Mouse (Mus musculus): ENCODE measurements around the gene Lrp10. TPM values are rescaled to one million over a fixed set of nuclear protein-coding genes. Genes with fewer than 3 reads are reported as not detected.

Gene Lrp10
- polyA plus RNA-seq, 1 experiment = 168 TPM

- TF ChIP-seq CTCF (conservative IDR thresholded peaks at IDR 0.05; ENCODE audit: insufficient read depth, insufficient read length, low read depth, low read length) (no peak), POLR2A (IDR thresholded peaks at IDR 0.05; ENCODE audit: low read depth, low read length) (no peak)
- Histone ChIP-seq H3K4me1 (ENCODE audit: control insufficient read depth, insufficient read depth, low read length) (no peaks in the 10 kb centered on the region), H3K36me3 (ENCODE audit: control insufficient read depth, insufficient read depth, low read length) (no peaks in the 10 kb centered on the region), H3K27me3 (replicated peaks; ENCODE audit: control insufficient read depth, insufficient read depth, low read length) (no peaks in the 10 kb centered on the region), H3K27ac (ENCODE audit: insufficient read depth, low read depth, low read length) (no peak overlapping the region), H3K4me3 (ENCODE audit: insufficient read depth, low read depth, low read length) (no peak overlapping the region)
- 92% methylated on average over 7 of the region's 7 CpGs for WGBS
- DNase-seq = no peak
Measured at GRCm38 (mm10) chr14:54485899-54486298, 22.0 kb downstream of the Lrp10 start.

- DNase-seq = no peak
- no peak for TF ChIP-seq POLR2A (IDR thresholded peaks at IDR 0.05; ENCODE audit: low read depth, low read length)
- no peak for TF ChIP-seq CTCF (conservative IDR thresholded peaks at IDR 0.05; ENCODE audit: insufficient read depth, insufficient read length, low read depth, low read length)
- H3K4me3 ChIP-seq (ENCODE audit: insufficient read depth, low read depth, low read length) = no peak overlapping the region
- no peaks in the 10 kb centered on the region for H3K36me3 ChIP-seq (ENCODE audit: control insufficient read depth, insufficient read depth, low read length)
- H3K27ac ChIP-seq (ENCODE audit: insufficient read depth, low read depth, low read length) = no peak overlapping the region
- WGBS = 65% methylated on average over 2 of the region's 2 CpGs
- no peaks in the 10 kb centered on the region for H3K4me1 ChIP-seq (ENCODE audit: control insufficient read depth, insufficient read depth, low read length)
- no peaks in the 10 kb centered on the region for H3K27me3 ChIP-seq (replicated peaks; ENCODE audit: control insufficient read depth, insufficient read depth, low read length)
Measured at GRCm38 (mm10) chr14:54487732-54488131, 23.8 kb downstream of the Lrp10 start.

DNA sequence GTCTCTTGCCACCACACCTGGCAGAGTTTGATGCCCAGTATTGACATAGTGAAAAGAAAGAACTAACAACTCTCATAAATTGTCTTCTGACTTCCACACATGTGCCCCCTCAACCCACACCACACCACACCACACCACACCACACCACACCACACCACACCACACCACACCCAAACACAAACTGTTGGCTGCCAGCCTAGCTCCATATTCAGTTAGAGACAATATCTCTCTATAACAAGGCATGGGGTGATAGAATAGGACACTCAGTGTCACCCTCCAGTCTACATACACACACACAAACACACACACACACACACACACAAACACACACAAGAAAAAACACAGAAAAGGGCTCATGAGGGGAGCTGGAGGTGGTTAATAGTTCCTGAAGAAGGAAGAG lies 24.4 kb downstream of the Lrp10 start:
- Histone ChIP-seq H3K4me3 (ENCODE audit: insufficient read depth, low read depth, low read length) (no peak overlapping the region), H3K36me3 (ENCODE audit: control insufficient read depth, insufficient read depth, low read length) (no peaks in the 10 kb centered on the region), H3K27me3 (replicated peaks; ENCODE audit: control insufficient read depth, insufficient read depth, low read length) (no peaks in the 10 kb centered on the region), H3K27ac (ENCODE audit: insufficient read depth, low read depth, low read length) (no peak overlapping the region), H3K4me1 (ENCODE audit: control insufficient read depth, insufficient read depth, low read length) (no peaks in the 10 kb centered on the region)
- no peak for TF ChIP-seq CTCF (conservative IDR thresholded peaks at IDR 0.05; ENCODE audit: insufficient read depth, insufficient read length, low read depth, low read length)
- TF ChIP-seq POLR2A (IDR thresholded peaks at IDR 0.05; ENCODE audit: low read depth, low read length) = no peak
- no peak for DNase-seq

DNA sequence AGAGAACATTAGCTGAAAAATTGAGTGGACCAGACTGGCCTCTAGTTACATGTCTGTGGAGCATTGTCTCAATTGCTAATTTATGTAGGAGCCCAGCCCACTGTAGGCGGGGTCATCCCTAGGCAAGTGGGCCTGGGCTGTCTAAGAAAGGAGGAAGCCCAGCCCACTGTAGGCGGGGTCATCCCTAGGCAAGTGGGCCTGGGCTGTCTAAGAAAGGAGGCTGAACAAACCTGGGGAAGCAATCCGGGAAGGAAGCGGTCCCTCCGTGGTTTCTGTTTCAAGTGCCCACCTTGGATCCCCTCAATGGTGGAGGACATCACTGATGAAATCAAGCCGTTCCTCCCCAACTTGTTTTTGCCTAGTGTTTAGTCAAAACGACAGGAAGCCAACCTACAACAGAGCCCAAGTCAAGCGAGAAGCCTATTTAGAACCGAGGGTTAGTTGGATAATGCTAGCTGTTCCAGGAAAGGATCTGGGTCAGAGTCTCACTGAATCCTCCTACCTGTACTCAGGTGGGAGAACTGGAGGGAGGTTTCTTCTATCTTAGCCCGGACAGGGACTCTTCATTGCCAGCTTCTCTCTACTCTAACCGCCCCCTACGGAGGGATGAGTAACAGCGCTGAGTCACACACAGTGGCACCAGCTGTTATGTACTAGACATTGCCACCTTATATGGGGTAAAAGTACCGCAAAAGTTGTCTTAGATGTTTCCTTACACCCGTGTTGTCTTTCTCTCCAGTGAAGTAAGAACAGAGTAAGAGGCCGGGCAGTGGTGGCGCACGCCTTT lies 28.6 kb downstream of the Lrp10 start:
- 71% methylated on average over 18 of the region's 18 CpGs for WGBS
- Histone ChIP-seq H3K4me3 (ENCODE audit: insufficient read depth, low read depth, low read length) (no peak overlapping the region), H3K36me3 (ENCODE audit: control insufficient read depth, insufficient read depth, low read length) (no peaks in the 10 kb centered on the region), H3K27ac (ENCODE audit: insufficient read depth, low read depth, low read length) (no peak overlapping the region), H3K4me1 (ENCODE audit: control insufficient read depth, insufficient read depth, low read length) (no peaks in the 10 kb centered on the region), H3K27me3 (replicated peaks; ENCODE audit: control insufficient read depth, insufficient read depth, low read length) (no peaks in the 10 kb centered on the region)
- DNase-seq = no peak
- TF ChIP-seq CTCF (conservative IDR thresholded peaks at IDR 0.05; ENCODE audit: insufficient read depth, insufficient read length, low read depth, low read length) = no peak
- no peak for TF ChIP-seq POLR2A (IDR thresholded peaks at IDR 0.05; ENCODE audit: low read depth, low read length)

GRCm38 (mm10) chr14:54493236-54493635 lies 29.3 kb downstream of the Lrp10 start:
- DNase-seq = no peak
- Histone ChIP-seq H3K4me1 (ENCODE audit: control insufficient read depth, insufficient read depth, low read length) (no peaks in the 10 kb centered on the region), H3K27me3 (replicated peaks; ENCODE audit: control insufficient read depth, insufficient read depth, low read length) (no peaks in the 10 kb centered on the region), H3K27ac (ENCODE audit: insufficient read depth, low read depth, low read length) (no peak overlapping the region), H3K4me3 (ENCODE audit: insufficient read depth, low read depth, low read length) (no peak overlapping the region), H3K36me3 (ENCODE audit: control insufficient read depth, insufficient read depth, low read length) (no peaks in the 10 kb centered on the region)
- 91% methylated on average over 5 of the region's 5 CpGs for WGBS
- TF ChIP-seq CTCF (conservative IDR thresholded peaks at IDR 0.05; ENCODE audit: insufficient read depth, insufficient read length, low read depth, low read length) (no peak), POLR2A (IDR thresholded peaks at IDR 0.05; ENCODE audit: low read depth, low read length) (no peak)

GRCm38 (mm10) chr14:54494234-54494633 lies 30.3 kb downstream of the Lrp10 start:
- no peaks in the 10 kb centered on the region for H3K4me1 ChIP-seq (ENCODE audit: control insufficient read depth, insufficient read depth, low read length)
- no peak overlapping the region for H3K4me3 ChIP-seq (ENCODE audit: insufficient read depth, low read depth, low read length)
- no peak overlapping the region for H3K27ac ChIP-seq (ENCODE audit: insufficient read depth, low read depth, low read length)
- TF ChIP-seq CTCF (conservative IDR thresholded peaks at IDR 0.05; ENCODE audit: insufficient read depth, insufficient read length, low read depth, low read length) (peak; percentile 97), POLR2A (IDR thresholded peaks at IDR 0.05; ENCODE audit: low read depth, low read length) (no peak)
- no peaks in the 10 kb centered on the region for H3K36me3 ChIP-seq (ENCODE audit: control insufficient read depth, insufficient read depth, low read length)
- peak; percentile 79 for DNase-seq
- H3K27me3 ChIP-seq (replicated peaks; ENCODE audit: control insufficient read depth, insufficient read depth, low read length) = no peaks in the 10 kb centered on the region
- under 1% methylated on average over 3 of the region's 3 CpGs for WGBS

- TF ChIP-seq CTCF (conservative IDR thresholded peaks at IDR 0.05; ENCODE audit: insufficient read depth, insufficient read length, low read depth, low read length) (no peak), POLR2A (IDR thresholded peaks at IDR 0.05; ENCODE audit: low read depth, low read length) (no peak)
- Histone ChIP-seq H3K27me3 (replicated peaks; ENCODE audit: control insufficient read depth, insufficient read depth, low read length) (no peaks in the 10 kb centered on the region), H3K4me3 (ENCODE audit: insufficient read depth, low read depth, low read length) (no peak overlapping the region), H3K36me3 (ENCODE audit: control insufficient read depth, insufficient read depth, low read length) (no peaks in the 10 kb centered on the region), H3K4me1 (ENCODE audit: control insufficient read depth, insufficient read depth, low read length) (no peaks in the 10 kb centered on the region), H3K27ac (ENCODE audit: insufficient read depth, low read depth, low read length) (no peak overlapping the region)
- peak; percentile 82 for DNase-seq
- 77% methylated on average over 14 of the region's 14 CpGs for WGBS
Measured at GRCm38 (mm10) chr14:54496706-54497105, 32.8 kb downstream of the Lrp10 start.

All from kidney, adult 2 months (tissue).